Mouse (Mus musculus) gastrocnemius, adult 2 months (tissue): ENCODE measurements around the gene Trmu. TPM values are rescaled to one million over a fixed set of nuclear protein-coding genes. Genes with fewer than 3 reads are reported as not detected.

Source experiments
- DNase-seq: peaks from one replicate; pipeline ENCODE4 v3.0.0; 2022
- H3K27ac ChIP-seq: fragments of 200-600 bp; 2 replicates; pipeline ENCODE4 v1.8.1; 2022; ENCODE audit warnings: mild to moderate bottlenecking
- H3K4me3 ChIP-seq: fragments of 200-600 bp; 2 replicates; pipeline ENCODE4 v1.8.1; 2022; ENCODE audit warnings: mild to moderate bottlenecking, moderate library complexity
- CTCF ChIP-seq: fragments of 200-600 bp; IDR thresholded peaks from 2 replicates; pipeline ENCODE4 v1.8.1; 2022; ENCODE audit warnings: antibody characterized with exemption, mild to moderate bottlenecking, moderate library complexity
- intact Hi-C: fragments of 180-260 bp; cut with DNase I; formaldehyde crosslinking; loops from one replicate; pipeline ENCODE4 v1.15.1; 2025
- total RNA-seq, 2 experiments: library from RNA; stranded (reverse); gene quantifications; 2 replicates each; pipeline ENCODE4 v1.2.3; 2021

Gene Trmu
- total RNA-seq, 2 experiments from 2014 or later: 9.5 to 15.2 TPM

- no peak for DNase-seq
- no peak for TF ChIP-seq CTCF
- Histone ChIP-seq H3K4me3 (no peak overlapping the region), H3K27ac (no peak overlapping the region)
- intact Hi-C loops: no loop called here
These were observed 21.7 kb downstream of the Trmu start for GRCm38 (mm10) chr15:85900801-85901200.

GRCm38 (mm10) chr15:85902505-85902904 is 23.4 kb downstream of the Trmu start:
- no peak overlapping the region for H3K4me3 ChIP-seq
- no peak for DNase-seq
- no peak overlapping the region for H3K27ac ChIP-seq
- TF ChIP-seq CTCF: no peak
- intact Hi-C loops: no loop called here

GRCm38 (mm10) chr15:85903826-85904225 is 24.7 kb downstream of the Trmu start:
- TF ChIP-seq CTCF: peak; percentile 45
- H3K27ac ChIP-seq: no peak overlapping the region
- no peak overlapping the region for H3K4me3 ChIP-seq
- no peak for DNase-seq
- intact Hi-C loops: no loop called here

GRCm38 (mm10) chr15:85908660-85909491 is 29.8 kb downstream of the Trmu start:
- no peak for DNase-seq
- no peak for TF ChIP-seq CTCF
- intact Hi-C loops: no loop called here
- Histone ChIP-seq H3K27ac (no peak overlapping the region), H3K4me3 (no peak overlapping the region)

GRCm38 (mm10) chr15:85909492-85909829 is 30.3 kb downstream of the Trmu start:
- no peak overlapping the region for H3K4me3 ChIP-seq
- intact Hi-C loops: no loop called here
- H3K27ac ChIP-seq: no peak overlapping the region
- no peak for DNase-seq
- TF ChIP-seq CTCF: no peak

GRCm38 (mm10) chr15:85909931-85910330 is 30.8 kb downstream of the Trmu start:
- TF ChIP-seq CTCF: no peak
- DNase-seq: no peak
- intact Hi-C loops: loop anchor here (5.0 kb wide), 1 partner anchor 127 kb away; no protein-coding TSS in a partner anchor
- Histone ChIP-seq H3K27ac (no peak overlapping the region), H3K4me3 (no peak overlapping the region)

- no peak overlapping the region for H3K4me3 ChIP-seq
- intact Hi-C loops: loop anchor here (5.0 kb wide), 1 partner anchor 124 kb away; no protein-coding TSS in a partner anchor
- DNase-seq: peak; percentile 50
- peak; percentile 56 for TF ChIP-seq CTCF
- H3K27ac ChIP-seq: no peak overlapping the region
These were observed 34.5 kb downstream of the Trmu start for GRCm38 (mm10) chr15:85913605-85914004.

GRCm38 (mm10) chr15:85919191-85919891 is 40.2 kb downstream of the Trmu start:
- Histone ChIP-seq H3K4me3 (no peak overlapping the region), H3K27ac (no peak overlapping the region)
- TF ChIP-seq CTCF: no peak
- no peak for DNase-seq
- intact Hi-C loops: no loop called here

GRCm38 (mm10) chr15:85919892-85920248 is 40.8 kb downstream of the Trmu start:
- DNase-seq: no peak
- Histone ChIP-seq H3K4me3 (no peak overlapping the region), H3K27ac (no peak overlapping the region)
- intact Hi-C loops: no loop called here
- no peak for TF ChIP-seq CTCF

- no peak overlapping the region for H3K4me3 ChIP-seq
- DNase-seq: no peak
- intact Hi-C loops: no loop called here
These were observed 42.7 kb downstream of the Trmu start for GRCm38 (mm10) chr15:85921855-85922254.

GRCm38 (mm10) chr15:85928161-85928560 is 49.0 kb downstream of the Trmu start:
- no peak overlapping the region for H3K4me3 ChIP-seq
- intact Hi-C loops: no loop called here
- no peak for DNase-seq
- TF ChIP-seq CTCF: no peak
- no peak overlapping the region for H3K27ac ChIP-seq

More at GRCm38 (mm10) chr15:85921855-85922254, 42.7 kb downstream of the Trmu start:
- TF ChIP-seq CTCF: no peak
- no peak overlapping the region for H3K27ac ChIP-seq

- DNase-seq: no peak
- intact Hi-C loops: no loop called here
- no peak for TF ChIP-seq CTCF
- H3K4me3 ChIP-seq: no peak overlapping the region
- H3K27ac ChIP-seq: no peak overlapping the region
These were observed 56.5 kb downstream of the Trmu start for GRCm38 (mm10) chr15:85935627-85936049.

Other genes starting within 250 kb of the Trmu start
- 10 to 100 TPM; 15.4 to 47.2 TPM for gene Ppara, start 144.3 kb upstream of the Trmu start, total RNA-seq
- gene Cdpf1, start 67.6 kb upstream of the Trmu start, total RNA-seq: 10 to 100 TPM; 44.7 to 57.0 TPM
- under 1 TPM; 0.15 to 0.67 TPM for gene Pkdrej, start 57.6 kb upstream of the Trmu start, total RNA-seq
- gene Ttc38, start 47.0 kb upstream of the Trmu start, total RNA-seq: 1 to 10 TPM; 3.4 to 6.0 TPM
- gene Gtse1, start 19.6 kb upstream of the Trmu start, total RNA-seq: under 1 TPM in 1 of 2 experiments, not detected in 1; 0.14 TPM
- gene Celsr1, start 154.5 kb downstream of the Trmu start, total RNA-seq: under 1 TPM; 0.13 to 0.28 TPM
- gene Gramd4, start 178.4 kb downstream of the Trmu start, total RNA-seq: 10 to 100 TPM in 1 of 2 experiments, 1 to 10 TPM in 1; 5.8 to 11.4 TPM